Mouse (Mus musculus): ENCODE measurements around the gene Dlx4. TPM values are rescaled to one million over a fixed set of nuclear protein-coding genes. Genes with fewer than 3 reads are reported as not detected.

Gene Dlx4
- polyA plus RNA-seq, 1 experiment from 2014 or later = not detected

GRCm38 (mm10) chr11:95144946-95145483 lies 1.0 kb downstream of the Dlx4 start:
- Histone ChIP-seq H3K4me1 (replicated peaks; ENCODE audit: control insufficient read depth, insufficient read depth, low read length) (peaks cover 21% of the 10 kb centered on the region), H3K27ac (ENCODE audit: low read length) (no peak overlapping the region), H3K27me3 (replicated peaks; ENCODE audit: control insufficient read depth, insufficient read depth, low read length) (peaks cover 88% of the 10 kb centered on the region), H3K9ac (replicated peaks; ENCODE audit: low read depth, low read length) (no peak overlapping the region), H3K9me3 (ENCODE audit: control insufficient read depth, low read length) (no peaks in the 10 kb centered on the region), H3K4me2 (ENCODE audit: low read length) (no peak overlapping the region), H3K36me3 (ENCODE audit: control insufficient read depth, insufficient read depth) (no peaks in the 10 kb centered on the region), H3K4me3 (replicated peaks; ENCODE audit: low read length) (no peak overlapping the region; the same call in 1 of the 2 replicates)
- WGBS = 1% methylated on average over 34 of the region's 34 CpGs
- ATAC-seq = no peak

- no peak overlapping the region for H3K4me3 ChIP-seq (replicated peaks; ENCODE audit: low read length)
- peaks cover 94% of the 10 kb centered on the region for H3K27me3 ChIP-seq (replicated peaks; ENCODE audit: control insufficient read depth, insufficient read depth, low read length)
- no peak overlapping the region for H3K27ac ChIP-seq (ENCODE audit: low read length)
- H3K9me3 ChIP-seq (ENCODE audit: control insufficient read depth, low read length) = no peaks in the 10 kb centered on the region
- no peak overlapping the region for H3K9ac ChIP-seq (replicated peaks; ENCODE audit: low read depth, low read length)
- no peaks in the 10 kb centered on the region for H3K36me3 ChIP-seq (ENCODE audit: control insufficient read depth, insufficient read depth)
- peaks cover 21% of the 10 kb centered on the region for H3K4me1 ChIP-seq (replicated peaks; ENCODE audit: control insufficient read depth, insufficient read depth, low read length)
- 9% methylated on average over 9 of the region's 9 CpGs for WGBS
- no peak overlapping the region for H3K4me2 ChIP-seq (ENCODE audit: low read length)
- ATAC-seq = no peak
These were observed 1.7 kb downstream of the Dlx4 start for GRCm38 (mm10) chr11:95144091-95144945.

- no peak overlapping the region for H3K4me3 ChIP-seq (replicated peaks; ENCODE audit: low read length)
- peaks cover 23% of the 10 kb centered on the region for H3K4me1 ChIP-seq (replicated peaks; ENCODE audit: control insufficient read depth, insufficient read depth, low read length)
- H3K27ac ChIP-seq (ENCODE audit: low read length) = no peak overlapping the region
- ATAC-seq = no peak
- no peak overlapping the region for H3K9ac ChIP-seq (replicated peaks; ENCODE audit: low read depth, low read length)
- H3K36me3 ChIP-seq (ENCODE audit: control insufficient read depth, insufficient read depth) = no peaks in the 10 kb centered on the region
- WGBS = 10% methylated on average over 4 of the region's 4 CpGs
- H3K9me3 ChIP-seq (ENCODE audit: control insufficient read depth, low read length) = no peaks in the 10 kb centered on the region
- no peak overlapping the region for H3K4me2 ChIP-seq (ENCODE audit: low read length)
- H3K27me3 ChIP-seq (replicated peaks; ENCODE audit: control insufficient read depth, insufficient read depth, low read length) = peaks cover 94% of the 10 kb centered on the region
These were observed 2.4 kb downstream of the Dlx4 start for GRCm38 (mm10) chr11:95143663-95144062.

GRCm38 (mm10) chr11:95142980-95143575 lies 3.0 kb downstream of the Dlx4 start:
- no peaks in the 10 kb centered on the region for H3K36me3 ChIP-seq (ENCODE audit: control insufficient read depth, insufficient read depth)
- peaks cover 23% of the 10 kb centered on the region for H3K4me1 ChIP-seq (replicated peaks; ENCODE audit: control insufficient read depth, insufficient read depth, low read length)
- no peak for ATAC-seq
- H3K9me3 ChIP-seq (ENCODE audit: control insufficient read depth, low read length) = no peaks in the 10 kb centered on the region
- H3K4me3 ChIP-seq (replicated peaks; ENCODE audit: low read length) = no peak overlapping the region
- 2% methylated on average over 39 of the region's 39 CpGs for WGBS
- H3K4me2 ChIP-seq (ENCODE audit: low read length) = no peak overlapping the region
- H3K27ac ChIP-seq (ENCODE audit: low read length) = no peak overlapping the region
- no peak overlapping the region for H3K9ac ChIP-seq (replicated peaks; ENCODE audit: low read depth, low read length)
- H3K27me3 ChIP-seq (replicated peaks; ENCODE audit: control insufficient read depth, insufficient read depth, low read length) = peaks cover 92% of the 10 kb centered on the region

GRCm38 (mm10) chr11:95142258-95142657 lies 3.8 kb downstream of the Dlx4 start:
- Histone ChIP-seq H3K4me2 (ENCODE audit: low read length) (no peak overlapping the region), H3K9me3 (ENCODE audit: control insufficient read depth, low read length) (no peaks in the 10 kb centered on the region), H3K9ac (replicated peaks; ENCODE audit: low read depth, low read length) (no peak overlapping the region), H3K4me1 (replicated peaks; ENCODE audit: control insufficient read depth, insufficient read depth, low read length) (peaks cover 28% of the 10 kb centered on the region), H3K27ac (ENCODE audit: low read length) (no peak overlapping the region), H3K4me3 (replicated peaks; ENCODE audit: low read length) (no peak overlapping the region), H3K27me3 (replicated peaks; ENCODE audit: control insufficient read depth, insufficient read depth, low read length) (peaks cover 86% of the 10 kb centered on the region), H3K36me3 (ENCODE audit: control insufficient read depth, insufficient read depth) (no peaks in the 10 kb centered on the region)
- no peak for ATAC-seq
- WGBS = 12% methylated on average over 10 of the region's 10 CpGs

- Histone ChIP-seq H3K9ac (replicated peaks; ENCODE audit: low read depth, low read length) (no peak overlapping the region), H3K4me3 (replicated peaks; ENCODE audit: low read length) (no peak overlapping the region), H3K27ac (ENCODE audit: low read length) (no peak overlapping the region), H3K36me3 (ENCODE audit: control insufficient read depth, insufficient read depth) (no peaks in the 10 kb centered on the region), H3K9me3 (ENCODE audit: control insufficient read depth, low read length) (no peaks in the 10 kb centered on the region), H3K4me1 (replicated peaks; ENCODE audit: control insufficient read depth, insufficient read depth, low read length) (peaks cover 13% of the 10 kb centered on the region), H3K27me3 (replicated peaks; ENCODE audit: control insufficient read depth, insufficient read depth, low read length) (peaks cover 67% of the 10 kb centered on the region), H3K4me2 (ENCODE audit: low read length) (no peak overlapping the region)
- 47% methylated on average over 5 of the region's 5 CpGs for WGBS
- no peak for ATAC-seq
These were observed 6.2 kb downstream of the Dlx4 start for GRCm38 (mm10) chr11:95139871-95140270.

GRCm38 (mm10) chr11:95137281-95137680 lies 8.8 kb downstream of the Dlx4 start:
- Histone ChIP-seq H3K36me3 (ENCODE audit: control insufficient read depth, insufficient read depth) (no peaks in the 10 kb centered on the region), H3K4me1 (replicated peaks; ENCODE audit: control insufficient read depth, insufficient read depth, low read length) (peaks cover 7% of the 10 kb centered on the region), H3K27me3 (replicated peaks; ENCODE audit: control insufficient read depth, insufficient read depth, low read length) (peaks cover 42% of the 10 kb centered on the region), H3K9ac (replicated peaks; ENCODE audit: low read depth, low read length) (no peak overlapping the region), H3K4me2 (ENCODE audit: low read length) (no peak overlapping the region), H3K4me3 (replicated peaks; ENCODE audit: low read length) (no peak overlapping the region), H3K27ac (ENCODE audit: low read length) (no peak overlapping the region), H3K9me3 (ENCODE audit: control insufficient read depth, low read length) (no peaks in the 10 kb centered on the region)
- WGBS = 12% methylated on average over 6 of the region's 6 CpGs
- no peak for ATAC-seq

GRCm38 (mm10) chr11:95133321-95133720 lies 12.7 kb downstream of the Dlx4 start:
- WGBS = 82% methylated on average over 6 of the region's 6 CpGs
- Histone ChIP-seq H3K4me2 (ENCODE audit: low read length) (no peak overlapping the region), H3K27me3 (replicated peaks; ENCODE audit: control insufficient read depth, insufficient read depth, low read length) (peaks cover 4% of the 10 kb centered on the region; the same call in 1 of the 2 replicates), H3K9ac (replicated peaks; ENCODE audit: low read depth, low read length) (no peak overlapping the region), H3K4me3 (replicated peaks; ENCODE audit: low read length) (no peak overlapping the region), H3K27ac (ENCODE audit: low read length) (no peak overlapping the region), H3K4me1 (replicated peaks; ENCODE audit: control insufficient read depth, insufficient read depth, low read length) (peaks cover 5% of the 10 kb centered on the region), H3K9me3 (ENCODE audit: control insufficient read depth, low read length) (no peaks in the 10 kb centered on the region), H3K36me3 (ENCODE audit: control insufficient read depth, insufficient read depth) (no peaks in the 10 kb centered on the region)
- ATAC-seq = no peak

GRCm38 (mm10) chr11:95130668-95131252 lies 15.3 kb downstream of the Dlx4 start:
- ATAC-seq = no peak
- WGBS = 81% methylated on average over 17 of the region's 17 CpGs
- Histone ChIP-seq H3K9ac (replicated peaks; ENCODE audit: low read depth, low read length) (no peak overlapping the region), H3K9me3 (ENCODE audit: control insufficient read depth, low read length) (no peaks in the 10 kb centered on the region), H3K4me3 (replicated peaks; ENCODE audit: low read length) (no peak overlapping the region), H3K27ac (ENCODE audit: low read length) (no peak overlapping the region), H3K4me2 (ENCODE audit: low read length) (no peak overlapping the region), H3K4me1 (replicated peaks; ENCODE audit: control insufficient read depth, insufficient read depth, low read length) (peaks cover 8% of the 10 kb centered on the region), H3K27me3 (replicated peaks; ENCODE audit: control insufficient read depth, insufficient read depth, low read length) (peaks cover 4% of the 10 kb centered on the region; the same call in 1 of the 2 replicates), H3K36me3 (ENCODE audit: control insufficient read depth, insufficient read depth) (no peaks in the 10 kb centered on the region)
